Mouse (Mus musculus): ENCODE results near the gene Gm20388.
A peak's percentile ranks its signal among the peaks of the same experiment; 100 is the strongest.

Gm20388 gene

GRCm38 (mm10) chr8:121001951-121002350 lies 1091.3 kb downstream of the Gm20388 start:
- DNase-seq (ENCODE audit: extremely low spot score): no peak

- no peak for DNase-seq (ENCODE audit: extremely low spot score)
Measured at GRCm38 (mm10) chr8:121002871-121003539, 1092.4 kb downstream of the Gm20388 start.

DNA sequence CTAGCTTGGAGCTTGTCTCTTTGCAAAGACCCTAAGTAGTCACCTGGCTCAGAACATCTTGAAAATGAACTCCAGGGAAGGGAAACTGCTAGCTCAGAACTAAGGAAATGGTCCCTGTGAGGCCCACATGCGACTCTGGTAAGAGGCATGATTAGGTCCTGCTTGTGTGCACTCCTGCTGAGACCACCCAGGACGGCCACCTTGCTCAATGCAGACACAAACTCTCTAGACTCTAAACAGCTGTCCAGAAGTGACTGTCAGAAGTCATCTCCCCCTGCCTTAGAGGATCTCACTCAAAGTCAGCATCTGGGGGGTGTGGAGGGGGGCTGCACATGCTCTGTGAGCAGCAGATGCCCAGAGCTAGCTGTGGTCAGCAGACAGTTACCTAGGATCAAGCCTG lies 1093.0 kb downstream of the Gm20388 start:
- no peak for DNase-seq (ENCODE audit: extremely low spot score)

DNA sequence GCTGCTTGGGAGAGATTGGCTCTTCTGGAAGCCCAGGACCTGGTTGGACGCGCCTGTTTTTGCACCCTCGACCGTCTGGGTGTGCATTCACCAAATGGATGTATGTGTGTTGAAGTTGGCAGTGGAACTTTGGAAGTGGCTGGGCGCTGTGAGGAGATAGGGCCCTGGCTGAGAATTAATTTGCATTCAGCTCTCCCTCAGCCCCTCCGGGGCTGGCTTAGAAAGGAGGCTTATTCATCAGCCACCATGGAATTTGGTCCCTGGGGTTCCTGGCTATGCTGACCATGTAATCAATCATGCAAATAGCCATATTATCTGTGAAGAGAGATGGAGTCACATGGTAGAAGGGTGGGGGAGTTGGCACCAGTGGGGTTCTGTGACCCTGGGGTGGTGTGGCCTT lies 1102.7 kb downstream of the Gm20388 start:
- no peak for DNase-seq (ENCODE audit: extremely low spot score)

DNA sequence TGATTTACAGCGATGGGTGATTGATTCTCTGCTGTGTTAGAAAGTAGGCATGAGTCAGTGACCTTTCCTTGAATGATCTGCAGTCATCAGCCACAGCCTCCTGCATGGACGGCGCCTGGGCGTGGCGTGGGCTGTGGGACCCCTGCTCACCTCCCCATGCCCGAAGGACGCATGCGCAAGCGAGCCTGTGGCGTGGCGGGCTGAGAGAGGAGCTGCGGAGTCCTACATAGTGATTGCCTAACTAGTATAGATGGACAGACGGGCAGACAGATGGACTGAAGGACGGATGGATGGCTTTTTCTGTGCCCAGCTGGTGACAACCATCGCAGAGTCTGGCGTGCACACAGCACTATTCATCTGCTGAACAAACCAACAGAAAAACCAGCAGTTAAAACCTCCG lies 1106.0 kb downstream of the Gm20388 start:
- no peak for DNase-seq (ENCODE audit: extremely low spot score)

GRCm38 (mm10) chr8:121018236-121018635 lies 1107.6 kb downstream of the Gm20388 start:
- DNase-seq (ENCODE audit: extremely low spot score): no peak

DNA sequence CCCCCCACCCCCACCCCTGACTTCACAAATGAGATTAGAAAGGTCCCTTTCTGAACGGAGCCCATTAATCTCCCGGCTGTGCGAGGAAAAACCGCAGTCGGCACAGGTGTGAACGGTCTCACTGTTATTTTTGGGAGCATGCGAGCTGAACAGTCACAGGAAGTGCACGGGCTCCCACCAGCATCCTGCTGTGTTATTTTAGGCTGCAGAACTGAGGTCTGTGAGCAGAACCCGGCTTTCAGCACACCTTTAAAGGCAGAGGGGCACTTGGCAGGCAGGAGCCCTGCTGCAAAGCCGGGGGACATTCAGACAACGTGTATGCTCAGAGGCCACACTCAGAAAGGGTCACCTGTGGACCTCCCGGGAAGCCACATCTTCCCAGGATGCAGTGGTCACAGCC lies 1110.8 kb downstream of the Gm20388 start:
- DNase-seq (ENCODE audit: extremely low spot score): no peak

- DNase-seq (ENCODE audit: extremely low spot score): no peak
Measured at GRCm38 (mm10) chr8:121023003-121023402, 1112.4 kb downstream of the Gm20388 start.

DNA sequence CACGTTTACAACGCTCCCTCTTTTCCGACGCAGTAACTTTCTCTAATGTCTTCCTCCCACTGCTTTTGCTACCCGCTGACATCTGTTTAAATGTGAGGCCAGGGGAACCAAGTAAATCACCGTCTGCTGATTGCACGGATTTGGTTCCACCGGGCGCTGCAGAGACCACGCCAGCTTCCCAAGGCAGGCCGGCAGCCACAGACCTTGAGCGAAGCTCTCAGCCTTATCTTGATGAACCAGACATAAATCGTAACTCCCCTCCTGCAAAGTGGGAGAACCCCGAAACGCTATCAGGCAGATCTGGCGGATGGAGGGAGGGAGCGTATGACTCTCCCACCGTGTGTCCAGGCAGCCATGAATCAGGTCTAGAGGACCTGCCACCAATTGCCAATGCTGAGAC lies 1113.1 kb downstream of the Gm20388 start:
- no peak for DNase-seq (ENCODE audit: extremely low spot score)

DNA sequence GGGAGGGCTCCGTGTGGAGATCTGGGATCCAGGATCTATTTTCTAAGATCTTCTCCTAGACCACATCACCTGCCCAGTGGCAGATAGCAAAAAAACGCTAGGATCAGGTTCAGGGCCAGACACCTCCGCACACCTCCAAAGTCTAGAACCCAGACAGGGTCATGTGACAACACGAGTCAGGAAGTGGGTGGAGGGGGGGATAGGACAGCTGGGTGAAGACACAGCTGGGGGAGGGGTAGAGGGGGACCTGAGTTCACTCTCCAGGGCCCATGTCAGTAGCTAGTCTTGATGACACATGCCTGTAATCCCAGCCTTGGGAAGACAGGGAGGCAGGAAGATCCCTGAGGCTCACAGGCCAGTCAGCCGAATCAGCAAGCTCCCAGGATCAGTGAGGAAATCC lies 1114.8 kb downstream of the Gm20388 start:
- no peak for DNase-seq (ENCODE audit: extremely low spot score)

DNA sequence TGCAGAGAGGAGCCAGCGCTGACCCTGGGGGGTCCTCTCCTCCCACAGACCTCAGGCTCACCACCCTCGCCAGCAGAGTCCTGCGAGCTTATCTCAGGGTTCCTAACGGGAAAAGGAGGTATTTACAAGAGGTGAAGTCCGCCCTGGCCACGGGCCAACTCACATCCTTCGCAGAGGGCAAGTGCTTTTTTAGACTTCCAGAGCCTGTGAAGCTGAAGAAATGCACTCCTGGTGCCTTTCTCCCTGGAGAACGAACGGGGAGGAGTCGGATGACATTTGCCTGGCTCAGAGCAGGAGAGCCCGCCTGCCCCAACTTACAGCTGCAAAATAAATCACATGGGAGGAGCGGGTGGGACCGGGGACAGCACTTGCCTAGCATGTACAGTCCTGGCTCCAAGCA lies 1117.1 kb downstream of the Gm20388 start:
- peak; percentile 24 for DNase-seq (ENCODE audit: extremely low spot score)

- DNase-seq (ENCODE audit: extremely low spot score): no peak
Measured at GRCm38 (mm10) chr8:121029076-121029475, 1118.4 kb downstream of the Gm20388 start.

GRCm38 (mm10) chr8:121030496-121031040 lies 1119.9 kb downstream of the Gm20388 start:
- no peak for DNase-seq (ENCODE audit: extremely low spot score)

- DNase-seq (ENCODE audit: extremely low spot score): no peak
Measured at GRCm38 (mm10) chr8:121033299-121034013, 1122.8 kb downstream of the Gm20388 start.

DNA sequence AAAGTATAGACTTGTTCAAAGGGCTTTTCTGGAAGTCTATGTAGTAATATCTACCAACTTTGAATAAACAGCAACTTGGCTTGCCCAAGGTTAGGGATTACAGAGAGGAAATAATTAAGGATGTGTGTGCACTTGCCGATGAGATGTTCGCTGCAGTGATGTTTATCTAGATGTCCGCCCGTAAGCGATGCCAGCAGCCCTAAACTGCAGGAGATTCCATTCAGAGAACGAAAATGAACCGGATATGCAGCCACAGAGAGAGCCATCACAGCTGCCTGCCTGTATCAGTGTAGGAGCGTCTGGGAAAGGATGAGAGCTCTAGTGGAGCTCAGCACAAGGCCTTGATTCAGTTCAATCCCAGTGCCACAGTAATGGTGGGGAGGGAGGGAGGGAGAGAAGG lies 1125.0 kb downstream of the Gm20388 start:
- no peak for DNase-seq (ENCODE audit: extremely low spot score)

DNA sequence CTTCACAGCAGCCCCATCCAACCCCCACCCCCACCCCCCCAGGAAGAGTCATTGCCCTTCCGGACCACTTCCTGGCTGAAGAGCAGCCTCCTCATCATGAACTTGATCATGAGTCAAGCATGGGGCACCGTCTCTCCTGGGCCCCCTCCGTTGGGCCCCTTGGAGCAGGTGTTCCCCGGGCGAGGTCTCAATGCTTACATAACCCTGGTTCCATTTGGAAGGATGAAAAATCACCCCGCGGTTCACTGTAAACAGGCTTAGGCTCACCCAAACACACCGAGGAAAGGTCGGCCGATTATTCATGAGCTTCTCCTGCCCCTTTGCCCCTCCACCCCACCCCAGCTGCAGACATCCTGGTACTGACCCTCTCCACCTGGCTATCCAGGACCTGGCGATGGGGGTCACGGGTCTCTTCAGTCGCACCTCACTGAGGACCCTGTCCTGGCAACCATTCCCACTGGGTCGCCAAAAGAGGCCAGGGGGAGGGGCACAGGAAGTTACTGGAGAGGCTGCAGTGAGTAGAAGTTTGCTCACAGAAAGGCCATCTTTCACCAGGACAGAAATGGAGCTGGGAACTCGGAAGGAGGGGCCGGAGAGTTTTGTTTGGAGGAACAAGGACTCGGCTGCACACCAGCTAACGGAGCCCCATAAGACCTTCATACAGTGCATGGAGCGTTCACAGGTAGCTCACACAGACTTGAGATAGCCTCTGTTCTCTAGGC lies 1133.2 kb downstream of the Gm20388 start:
- peak; percentile 12 for DNase-seq (ENCODE audit: extremely low spot score)

- DNase-seq (ENCODE audit: extremely low spot score): no peak
Measured at GRCm38 (mm10) chr8:121047441-121047840, 1136.8 kb downstream of the Gm20388 start.

DNA sequence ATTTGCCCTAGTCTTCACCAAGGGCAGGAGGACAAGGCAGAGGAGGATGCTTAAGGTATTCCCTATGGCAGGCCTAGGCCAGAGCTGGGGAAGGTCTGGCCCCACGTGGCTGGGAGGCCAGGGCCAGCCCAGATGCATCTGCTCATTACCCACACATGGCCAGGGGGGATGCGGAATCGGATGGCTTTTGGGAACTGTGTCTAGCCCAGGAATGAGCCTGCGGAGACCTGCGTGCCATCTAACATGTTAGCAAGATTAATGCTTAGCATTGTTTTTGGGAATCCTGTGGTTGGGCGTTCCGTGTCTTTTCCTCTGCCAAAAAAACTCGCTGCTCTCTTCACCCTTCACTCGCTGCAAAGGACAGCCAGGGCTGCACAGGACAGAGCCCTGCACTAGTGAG lies 1147.4 kb downstream of the Gm20388 start:
- no peak for DNase-seq (ENCODE audit: extremely low spot score)

DNA sequence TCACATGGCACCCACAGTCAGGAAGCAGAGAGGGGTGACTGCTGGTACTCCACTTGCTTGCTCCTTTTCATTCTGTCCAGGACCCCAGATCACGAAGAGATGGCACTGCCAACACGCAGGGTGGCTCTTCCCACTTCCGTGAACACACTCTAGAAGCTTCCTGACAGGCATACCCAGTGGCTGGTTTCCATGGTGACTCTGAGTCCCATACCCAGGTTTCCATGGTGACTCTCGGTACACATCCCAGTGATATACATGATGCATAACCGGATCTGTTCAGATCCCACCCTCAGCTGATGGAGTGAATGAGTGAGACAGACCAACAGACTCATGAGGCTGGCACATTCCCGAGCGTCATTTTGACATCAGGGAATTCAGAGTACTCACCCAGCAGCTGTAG lies 1148.5 kb downstream of the Gm20388 start:
- DNase-seq (ENCODE audit: extremely low spot score): no peak

- no peak for DNase-seq (ENCODE audit: extremely low spot score)
Measured at GRCm38 (mm10) chr8:121062521-121062920, 1151.9 kb downstream of the Gm20388 start.

DNA sequence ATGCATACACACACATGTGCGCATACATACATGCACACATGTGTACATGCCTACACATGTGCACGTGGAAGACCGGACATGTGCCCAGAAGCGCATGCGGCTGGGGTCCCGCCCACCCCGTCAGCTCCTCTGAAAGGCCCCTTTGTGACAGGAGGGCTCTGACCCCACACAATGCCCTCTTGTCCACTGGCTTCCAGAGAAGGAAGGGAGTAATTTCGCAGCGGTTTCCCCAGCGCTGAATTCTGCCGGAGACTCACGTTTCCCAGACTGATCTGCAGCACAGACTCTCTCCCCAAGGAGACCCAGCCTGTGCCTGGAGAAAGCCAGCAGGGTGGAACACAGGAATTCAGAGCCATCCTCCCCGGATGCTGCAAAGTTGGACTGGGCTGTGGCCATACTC lies 1153.0 kb downstream of the Gm20388 start:
- DNase-seq (ENCODE audit: extremely low spot score): peak; percentile 39

DNA sequence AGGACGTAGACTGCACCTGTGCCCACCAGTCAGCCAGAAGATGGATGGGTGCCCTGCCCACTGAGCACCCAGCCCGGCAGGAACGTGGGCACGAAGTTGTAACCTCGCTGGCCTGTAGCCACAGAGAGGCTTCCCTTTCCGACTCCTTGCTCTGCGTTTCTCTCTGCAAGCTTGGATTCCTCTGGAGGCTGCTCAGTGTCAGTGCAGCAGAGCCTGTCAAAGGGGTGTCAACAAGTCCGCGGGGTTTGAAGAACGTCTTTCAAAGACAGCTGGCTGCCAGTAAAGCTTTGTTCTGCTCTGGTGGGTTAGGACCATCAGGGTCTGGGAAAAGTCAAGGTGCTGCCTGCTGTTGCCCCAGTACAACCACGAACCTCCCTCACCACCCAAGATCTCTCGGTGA lies 1160.8 kb downstream of the Gm20388 start:
- DNase-seq (ENCODE audit: extremely low spot score): no peak

Data from embryo, embryonic 9.5 days (tissue).